Mouse (Mus musculus) retina, adult 2 months (tissue): ENCODE measurements at regions not wholly inside any gene's neighbourhood (a gene's known extent, or its start where the extent isn't known, plus 50 kb on each side); places are given as distances from the start of the nearest gene placed in this dataset.

ENCODE experiments used
- DNase-seq: peaks from one replicate; pipeline ENCODE4 v3.0.0-alpha.2; 2012; ENCODE audit warnings: low read depth, low spot score

- no peak for DNase-seq
Measured at GRCm38 (mm10) chr6:36058206-36058605, 329.7 kb upstream of the Chrm2 start.

- DNase-seq: no peak
Measured at GRCm38 (mm10) chr6:36060411-36060810, 327.5 kb upstream of the Chrm2 start.

- no peak for DNase-seq
Measured at GRCm38 (mm10) chr6:36064919-36065318, 323.0 kb upstream of the Chrm2 start.

GRCm38 (mm10) chr6:36068690-36069089, 319.2 kb upstream of the Chrm2 start:
- DNase-seq: no peak

GRCm38 (mm10) chr6:36079559-36079958, 308.3 kb upstream of the Chrm2 start:
- DNase-seq: no peak

- DNase-seq: no peak
Measured at GRCm38 (mm10) chr6:36093584-36093983, 294.3 kb upstream of the Chrm2 start.

- DNase-seq: no peak
Measured at GRCm38 (mm10) chr6:36094075-36094474, 293.8 kb upstream of the Chrm2 start.

GRCm38 (mm10) chr6:36097391-36097790, 290.5 kb upstream of the Chrm2 start:
- DNase-seq: no peak

- DNase-seq: no peak
Measured at GRCm38 (mm10) chr6:36098179-36098578, 289.7 kb upstream of the Chrm2 start.

GRCm38 (mm10) chr6:36108830-36109229, 279.1 kb upstream of the Chrm2 start:
- DNase-seq: no peak

- no peak for DNase-seq
Measured at GRCm38 (mm10) chr6:36137223-36137622, 250.7 kb upstream of the Chrm2 start.

- DNase-seq: no peak
Measured at GRCm38 (mm10) chr6:36147267-36147666, 240.6 kb upstream of the Chrm2 start.

GRCm38 (mm10) chr6:36174514-36174913, 213.4 kb upstream of the Chrm2 start:
- DNase-seq: no peak

GRCm38 (mm10) chr6:36175112-36175511, 212.8 kb upstream of the Chrm2 start:
- DNase-seq: no peak

GRCm38 (mm10) chr6:36179895-36180294, 208.0 kb upstream of the Chrm2 start:
- no peak for DNase-seq

GRCm38 (mm10) chr6:36182698-36183097, 205.2 kb upstream of the Chrm2 start:
- no peak for DNase-seq

GRCm38 (mm10) chr6:36206666-36207065, 181.2 kb upstream of the Chrm2 start:
- DNase-seq: no peak

GRCm38 (mm10) chr6:36221308-36221707, 166.6 kb upstream of the Chrm2 start:
- no peak for DNase-seq

GRCm38 (mm10) chr6:36234438-36234837, 153.4 kb upstream of the Chrm2 start:
- no peak for DNase-seq

GRCm38 (mm10) chr6:36247027-36247426, 140.9 kb upstream of the Chrm2 start:
- DNase-seq: no peak

- DNase-seq: no peak
Measured at GRCm38 (mm10) chr6:36248219-36248618, 139.7 kb upstream of the Chrm2 start.

- peak; percentile 18 for DNase-seq
Measured at GRCm38 (mm10) chr6:36249047-36249446, 138.8 kb upstream of the Chrm2 start.

GRCm38 (mm10) chr6:36266717-36267402, 121.0 kb upstream of the Chrm2 start:
- DNase-seq: no peak

- no peak for DNase-seq
Measured at GRCm38 (mm10) chr6:36286664-36287063, 101.2 kb upstream of the Chrm2 start.
